Mouse (Mus musculus): ENCODE data around the gene Zfp827. TPM values are rescaled to one million over a fixed set of nuclear protein-coding genes. Genes with fewer than 3 reads are reported as not detected.

The Zfp827 gene
- polyA plus RNA-seq, 1 experiment, result not detected

DNA sequence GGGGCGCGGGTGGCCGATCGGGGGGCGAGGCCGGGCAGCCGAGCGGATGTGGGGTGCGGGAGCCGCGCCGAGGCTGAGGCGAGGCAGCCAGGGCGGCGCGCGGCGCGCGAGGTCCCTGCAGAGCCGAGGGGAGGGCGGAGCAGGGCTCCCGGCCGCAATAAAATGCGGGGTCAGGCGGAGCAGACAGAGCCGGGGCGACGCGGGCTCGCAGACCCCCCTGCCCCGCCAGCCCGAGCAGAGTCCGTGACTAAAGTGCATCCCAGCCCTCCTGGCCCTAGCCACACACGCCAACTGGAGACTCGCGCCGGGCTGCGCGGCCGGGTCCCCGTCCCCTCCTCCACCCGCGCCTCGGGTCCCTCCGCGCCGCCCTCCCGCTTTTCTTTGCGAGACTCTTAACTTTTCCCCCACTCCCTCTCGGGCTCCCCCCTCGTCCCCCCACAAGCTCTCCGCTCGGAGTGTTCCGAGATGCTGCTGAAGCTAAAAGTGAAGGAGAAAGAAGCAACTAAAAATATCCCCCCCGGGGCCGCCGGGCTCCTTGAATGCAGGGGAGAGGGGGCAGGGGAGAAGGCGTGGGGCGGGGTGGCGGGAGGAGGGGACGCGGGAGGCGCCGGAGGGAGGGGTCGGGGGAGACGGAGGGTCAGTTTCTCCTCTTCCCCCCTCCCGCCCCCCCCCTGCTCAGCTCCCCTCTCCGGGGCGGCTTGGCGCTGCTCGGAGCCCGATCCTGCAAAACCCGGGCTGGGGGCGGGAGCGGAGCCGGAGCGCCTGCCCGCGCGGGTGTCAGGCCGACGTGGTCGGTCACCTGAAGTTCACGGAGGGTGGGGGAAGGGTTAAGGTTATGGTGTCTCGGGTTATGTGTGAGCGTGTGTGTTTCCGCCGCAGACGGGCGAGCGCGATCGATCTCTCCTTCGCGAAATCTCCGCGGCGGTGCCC, 1.4 kb downstream of the Zfp827 start:
- TF ChIP-seq POLR2A (IDR thresholded peaks at IDR 0.05; ENCODE audit: insufficient read depth, low read depth, low read length), result peak; percentile 57; the same call in 1 of the 2 replicates
- TF ChIP-seq CTCF (IDR thresholded peaks at IDR 0.05; ENCODE audit: insufficient read depth, low read depth, low read length), result no peak
- under 1% methylated on average over 77 of the region's 99 CpGs for WGBS
- H3K27ac ChIP-seq (ENCODE audit: insufficient read depth, low read depth, low read length), result peak overlapping the region; percentile 96

DNA sequence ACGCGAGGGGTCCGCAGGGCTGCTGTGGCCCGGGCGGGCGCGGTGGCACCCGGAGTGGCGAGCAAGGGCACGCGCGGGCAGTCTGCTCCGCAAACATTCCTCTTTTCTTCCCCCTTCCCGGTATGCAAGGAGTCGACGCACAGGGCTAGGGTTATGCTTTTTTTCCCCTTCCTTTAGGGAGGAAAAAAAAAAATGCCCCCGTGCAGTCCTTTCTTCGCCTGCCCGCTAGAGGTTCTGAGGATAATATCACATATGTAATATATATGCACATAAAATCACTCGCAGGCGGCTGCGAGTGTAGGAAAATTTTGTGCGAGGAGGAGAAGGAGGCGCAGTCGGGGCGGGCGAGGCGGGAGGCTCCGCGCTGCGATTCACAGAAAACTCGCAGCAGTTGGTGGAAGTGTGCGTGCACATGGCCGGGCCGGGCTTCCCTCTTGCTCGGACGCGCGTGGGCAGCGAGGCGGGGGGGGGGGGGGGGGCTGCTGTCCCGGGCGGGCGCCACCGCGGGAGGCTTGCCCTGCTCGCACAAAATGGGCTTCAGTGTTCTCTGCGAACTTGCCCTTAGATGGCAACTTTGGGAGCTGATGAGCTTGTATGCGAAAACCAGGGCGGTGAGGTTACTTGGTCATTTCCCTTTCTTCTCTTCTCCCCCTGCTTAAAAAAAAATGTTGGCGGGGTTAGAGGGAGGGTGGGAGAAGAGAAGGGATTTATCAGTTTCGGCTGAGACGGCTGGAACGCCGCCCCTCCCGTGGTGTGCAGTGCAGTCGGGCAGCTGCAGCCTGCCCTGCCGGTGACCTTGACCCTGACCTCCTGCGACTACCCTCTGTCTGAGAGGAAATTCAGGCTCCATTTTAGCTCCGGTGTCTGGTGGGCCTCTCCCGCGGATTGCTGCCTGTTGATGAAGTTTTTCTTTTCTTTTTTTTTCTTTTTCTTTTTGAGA, 2.4 kb downstream of the Zfp827 start:
- no peak for TF ChIP-seq POLR2A (IDR thresholded peaks at IDR 0.05; ENCODE audit: insufficient read depth, low read depth, low read length)
- TF ChIP-seq CTCF (IDR thresholded peaks at IDR 0.05; ENCODE audit: insufficient read depth, low read depth, low read length), result no peak
- Histone ChIP-seq H3K4me1 (ENCODE audit: control insufficient read depth, insufficient read depth, low read length) (peaks cover 3% of the 10 kb centered on the region; the same call in 1 of the 2 replicates), H3K4me3 (ENCODE audit: insufficient read depth, low read depth, low read length) (peak overlapping the region; percentile 63), H3K27ac (ENCODE audit: insufficient read depth, low read depth, low read length) (peak overlapping the region; percentile 96)
- WGBS, result 2% methylated on average over 55 of the region's 62 CpGs

More for the DNA sequence above, 1.4 kb downstream of the Zfp827 start:
- Histone ChIP-seq H3K4me1 (ENCODE audit: control insufficient read depth, insufficient read depth, low read length) (peaks cover 3% of the 10 kb centered on the region; the same call in 1 of the 2 replicates), H3K4me3 (ENCODE audit: insufficient read depth, low read depth, low read length) (peak overlapping the region; percentile 63)

DNA sequence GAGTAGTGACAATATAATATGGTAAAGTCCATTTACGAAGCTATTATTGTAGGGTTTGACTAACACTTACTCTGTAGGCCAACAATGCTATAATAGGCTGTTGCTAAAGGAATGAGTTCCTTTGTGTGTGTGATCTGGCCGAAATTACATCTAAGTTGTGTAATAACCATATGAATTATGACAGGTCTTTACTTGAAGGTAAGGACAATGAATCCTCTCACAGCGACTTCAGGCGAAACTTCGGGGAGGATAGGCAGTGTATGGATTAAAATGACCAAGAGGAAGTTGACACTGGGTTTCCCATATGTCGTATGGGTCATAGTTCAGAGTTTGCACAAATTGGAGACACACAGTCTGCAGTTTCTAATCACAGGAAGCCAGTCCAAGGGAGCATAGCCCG, 9.3 kb downstream of the Zfp827 start:
- 88% methylated on average over 7 of the region's 7 CpGs for WGBS
- Histone ChIP-seq H3K4me1 (ENCODE audit: control insufficient read depth, insufficient read depth, low read length) (no peaks in the 10 kb centered on the region; the same call in 1 of the 2 replicates), H3K4me3 (ENCODE audit: insufficient read depth, low read depth, low read length) (no peak overlapping the region), H3K27ac (ENCODE audit: insufficient read depth, low read depth, low read length) (no peak overlapping the region)
- TF ChIP-seq CTCF (IDR thresholded peaks at IDR 0.05; ENCODE audit: insufficient read depth, low read depth, low read length) (no peak), POLR2A (IDR thresholded peaks at IDR 0.05; ENCODE audit: insufficient read depth, low read depth, low read length) (no peak)

DNA sequence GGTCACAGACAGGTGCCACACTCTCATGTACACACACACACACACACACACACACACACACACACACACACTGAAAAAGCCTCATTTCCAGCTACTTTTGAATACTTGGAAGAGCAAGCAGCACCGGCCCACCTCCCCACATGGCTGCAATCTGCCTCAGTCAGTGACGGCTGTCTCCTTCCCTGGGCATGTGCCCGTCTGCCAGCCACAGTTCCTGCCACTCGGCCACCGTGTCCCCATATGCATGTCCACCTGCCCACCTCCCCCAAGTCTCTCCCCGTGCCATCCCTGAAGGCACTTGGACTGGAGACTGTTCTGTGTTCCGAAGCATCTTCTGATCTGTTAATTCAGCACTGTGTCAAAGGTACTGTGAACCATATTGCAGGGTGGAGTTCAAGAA, 9.8 kb downstream of the Zfp827 start:
- no peaks in the 10 kb centered on the region; the same call in 1 of the 2 replicates for H3K4me1 ChIP-seq (ENCODE audit: control insufficient read depth, insufficient read depth, low read length)
- WGBS, result 88% methylated on average over 7 of the region's 7 CpGs
- H3K4me3 ChIP-seq (ENCODE audit: insufficient read depth, low read depth, low read length), result no peak overlapping the region
- TF ChIP-seq POLR2A (IDR thresholded peaks at IDR 0.05; ENCODE audit: insufficient read depth, low read depth, low read length) (no peak), CTCF (IDR thresholded peaks at IDR 0.05; ENCODE audit: insufficient read depth, low read depth, low read length) (no peak)
- no peak overlapping the region for H3K27ac ChIP-seq (ENCODE audit: insufficient read depth, low read depth, low read length)

DNA sequence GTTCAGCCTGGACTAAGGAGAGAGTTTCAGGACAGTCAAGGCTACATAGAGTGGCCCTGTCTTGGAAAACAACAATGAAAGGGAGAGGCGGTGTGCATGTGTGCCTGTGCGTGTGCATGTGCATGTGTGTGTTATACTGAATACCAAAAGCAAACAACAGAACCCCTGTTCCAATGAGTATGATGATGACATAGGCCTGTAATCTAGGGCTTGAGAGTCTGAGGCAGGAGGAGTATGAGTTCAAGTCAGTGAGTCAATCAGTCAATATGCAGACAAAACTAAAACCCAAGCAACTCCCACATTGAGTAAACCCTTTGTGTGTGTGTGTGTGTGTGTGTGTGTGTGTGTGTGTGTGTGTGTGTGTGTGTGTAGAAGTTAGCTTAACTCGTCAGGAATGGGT, 13.2 kb downstream of the Zfp827 start:
- Histone ChIP-seq H3K4me1 (ENCODE audit: control insufficient read depth, insufficient read depth, low read length) (no peaks in the 10 kb centered on the region; the same call in 1 of the 2 replicates), H3K4me3 (ENCODE audit: insufficient read depth, low read depth, low read length) (no peak overlapping the region), H3K27ac (ENCODE audit: insufficient read depth, low read depth, low read length) (no peak overlapping the region)
- WGBS, result 83% methylated on average over 3 of the region's 3 CpGs
- TF ChIP-seq CTCF (IDR thresholded peaks at IDR 0.05; ENCODE audit: insufficient read depth, low read depth, low read length) (no peak), POLR2A (IDR thresholded peaks at IDR 0.05; ENCODE audit: insufficient read depth, low read depth, low read length) (no peak)

DNA sequence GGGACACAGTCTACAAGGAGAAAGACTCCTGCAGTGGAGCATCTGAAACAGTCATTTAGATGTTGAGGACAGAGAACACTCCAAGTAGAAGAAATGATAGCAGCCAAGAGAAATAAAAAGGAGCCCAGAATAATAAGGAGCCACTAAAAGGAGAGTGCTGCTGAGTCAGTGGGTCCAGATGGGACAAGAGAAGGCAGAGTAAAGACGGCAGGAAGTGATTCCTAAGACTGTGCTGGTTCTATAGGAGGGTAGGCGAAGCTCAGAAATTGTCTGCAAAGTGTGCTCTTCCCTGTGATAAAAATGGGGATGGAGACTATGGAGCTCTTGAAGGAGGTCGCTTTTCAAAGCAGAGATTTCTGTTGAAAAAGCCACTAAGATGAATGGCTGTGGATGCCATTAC, 14.0 kb downstream of the Zfp827 start:
- H3K4me3 ChIP-seq (ENCODE audit: insufficient read depth, low read depth, low read length), result no peak overlapping the region
- WGBS, result 80% methylated on average over 3 of the region's 3 CpGs
- H3K27ac ChIP-seq (ENCODE audit: insufficient read depth, low read depth, low read length), result no peak overlapping the region
- H3K4me1 ChIP-seq (ENCODE audit: control insufficient read depth, insufficient read depth, low read length), result no peaks in the 10 kb centered on the region; the same call in 1 of the 2 replicates
- TF ChIP-seq CTCF (IDR thresholded peaks at IDR 0.05; ENCODE audit: insufficient read depth, low read depth, low read length) (no peak), POLR2A (IDR thresholded peaks at IDR 0.05; ENCODE audit: insufficient read depth, low read depth, low read length) (no peak)

DNA sequence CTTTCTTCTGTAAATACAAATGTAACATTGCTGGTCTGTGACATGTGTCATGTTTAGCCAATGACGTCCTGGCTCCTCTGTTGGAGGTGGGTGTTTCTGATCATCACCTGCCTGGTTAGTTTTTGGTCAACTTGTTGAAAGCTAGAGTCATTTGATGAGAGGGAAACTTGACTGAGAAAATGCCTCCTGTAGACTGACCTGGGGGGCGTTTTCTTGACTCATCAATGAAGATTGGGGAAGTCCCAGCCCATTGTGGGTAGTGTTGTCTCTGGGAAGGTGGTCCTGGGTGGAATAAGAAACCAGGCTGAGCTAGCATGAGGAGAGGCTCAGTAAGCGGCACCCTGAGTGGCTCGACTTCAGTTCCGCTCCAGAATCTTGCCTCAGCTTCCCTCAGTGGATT, 16.4 kb downstream of the Zfp827 start:
- WGBS, result 98% methylated on average over 5 of the region's 5 CpGs
- Histone ChIP-seq H3K27ac (ENCODE audit: insufficient read depth, low read depth, low read length) (no peak overlapping the region), H3K4me1 (ENCODE audit: control insufficient read depth, insufficient read depth, low read length) (no peaks in the 10 kb centered on the region; the same call in 1 of the 2 replicates), H3K4me3 (ENCODE audit: insufficient read depth, low read depth, low read length) (no peak overlapping the region)
- no peak for TF ChIP-seq POLR2A (IDR thresholded peaks at IDR 0.05; ENCODE audit: insufficient read depth, low read depth, low read length)
- TF ChIP-seq CTCF (IDR thresholded peaks at IDR 0.05; ENCODE audit: insufficient read depth, low read depth, low read length), result no peak

DNA sequence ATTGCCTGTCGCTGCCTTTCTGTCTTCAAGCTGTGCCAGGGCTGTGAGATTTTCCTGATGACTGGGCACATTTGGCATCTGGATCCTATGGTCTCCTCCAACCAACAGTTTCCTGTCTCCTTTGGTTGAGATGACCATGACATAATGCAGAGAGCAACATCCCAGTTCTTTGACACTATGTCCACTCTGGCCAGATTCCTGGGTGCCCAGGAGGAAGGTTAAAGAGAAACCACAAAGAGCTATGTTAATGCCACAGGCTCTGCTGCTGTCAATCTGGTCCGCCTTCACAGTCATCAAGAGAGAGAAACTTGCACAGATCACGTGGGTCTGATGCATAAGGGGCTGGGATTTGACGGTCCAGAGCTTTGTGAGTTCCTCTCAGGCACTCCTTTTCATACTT, 18.4 kb downstream of the Zfp827 start:
- TF ChIP-seq CTCF (IDR thresholded peaks at IDR 0.05; ENCODE audit: insufficient read depth, low read depth, low read length), result no peak
- TF ChIP-seq POLR2A (IDR thresholded peaks at IDR 0.05; ENCODE audit: insufficient read depth, low read depth, low read length), result no peak
- H3K4me1 ChIP-seq (ENCODE audit: control insufficient read depth, insufficient read depth, low read length), result no peaks in the 10 kb centered on the region; the same call in 1 of the 2 replicates
- H3K27ac ChIP-seq (ENCODE audit: insufficient read depth, low read depth, low read length), result no peak overlapping the region
- no peak overlapping the region for H3K4me3 ChIP-seq (ENCODE audit: insufficient read depth, low read depth, low read length)
- 66% methylated on average over 4 of the region's 4 CpGs for WGBS
